Mouse (Mus musculus) neural tube, embryonic 13.5 days (tissue): Measurements from ENCODE around the gene Rbm33. TPM values are rescaled to one million over a fixed set of nuclear protein-coding genes. Genes with fewer than 3 reads are reported as not detected.

Experiments
- ATAC-seq: fragments of 200-750 bp; cut with Nextera tagmentation; 2 replicates; pipeline ENCODE4 v1.8.0; 2017; ENCODE audit warnings: low read depth, mild to moderate bottlenecking, moderate TSS enrichment, moderate library complexity
- H3K27ac ChIP-seq: fragments of 300-500 bp; sonication (generic); replicated peaks from 2 replicates; pipeline ENCODE4 v1.5.1; 2015; ENCODE audit warnings: moderate library complexity, mild to moderate bottlenecking, inconsistent platforms
- H3K27me3 ChIP-seq: fragments of 300-500 bp; sonication (generic); 2 replicates; pipeline ENCODE4 v1.6.1; 2015; ENCODE audit warnings: mild to moderate bottlenecking, inconsistent platforms
- H3K36me3 ChIP-seq: fragments of 300-500 bp; sonication (generic); 2 replicates; pipeline ENCODE4 v1.6.1; 2015; ENCODE audit warnings: mild to moderate bottlenecking, inconsistent platforms
- H3K4me1 ChIP-seq: fragments of 300-500 bp; sonication (generic); replicated peaks from 2 replicates; pipeline ENCODE4 v1.6.1; 2015; ENCODE audit warnings: inconsistent platforms
- H3K4me2 ChIP-seq: fragments of 300-500 bp; sonication (generic); 2 replicates; pipeline ENCODE4 v1.6.1; 2015; ENCODE audit warnings: inconsistent platforms, mild to moderate bottlenecking, moderate library complexity
- H3K4me3 ChIP-seq: fragments of 300-500 bp; sonication (generic); 2 replicates; pipeline ENCODE4 v1.5.1; 2015; ENCODE audit warnings: mild to moderate bottlenecking, inconsistent platforms
- H3K9ac ChIP-seq: fragments of 300-500 bp; sonication (generic); 2 replicates; pipeline ENCODE4 v1.6.1; 2015; ENCODE audit warnings: moderate library complexity, mild to moderate bottlenecking, inconsistent platforms
- H3K9me3 ChIP-seq: fragments of 300-500 bp; sonication (generic); 2 replicates; pipeline ENCODE4 v1.6.1; 2016; ENCODE audit warnings: inconsistent platforms
- WGBS: fragments of 180-500 bp; shearing (Covaris S2); methylation state at CpG from one replicate; pipeline ENCODE4 v1.1.7; 2015; 5-methylcytosine and 5-hydroxymethylcytosine counted together
- polyA plus RNA-seq: library from polyadenylated mRNA; unstranded; fragments of >200 nt; fragmentation: Nextera tagmentation; extraction: Ambion mirVana; gene quantifications from 2 replicates; pipeline ENCODE4 v1.2.1, GENCODE M21; 2015

The Rbm33 gene
- 13.2 and 21.4 TPM in 2 replicates for polyA plus RNA-seq

GRCm38 (mm10) chr5:28316722-28317245 is at the start of gene Rbm33:
Gene Rbm33, plus strand, starts transcription at chr5:28317121.
- Histone ChIP-seq H3K27ac (peak within 1 kb of the TSS; percentile 100), H3K4me1 (peaks cover 40% of the 10 kb centered on the region), H3K27me3 (no peaks in the 10 kb centered on the region), H3K4me3 (peak within 1 kb of the TSS; percentile 95), H3K9me3 (no peaks in the 10 kb centered on the region), H3K4me2 (peak within 1 kb of the TSS; percentile 82), H3K9ac (peak within 1 kb of the TSS; percentile 100), H3K36me3 (no peaks in the 10 kb centered on the region)
- WGBS: under 1% methylated on average over 69 of the region's 76 CpGs
- ATAC-seq: peak; percentile 94

GRCm38 (mm10) chr5:28267576-28267975 is 49.3 kb upstream of the Rbm33 start:
- Histone ChIP-seq H3K4me1 (no peaks in the 10 kb centered on the region), H3K36me3 (no peaks in the 10 kb centered on the region), H3K4me2 (no peak overlapping the region), H3K4me3 (no peak overlapping the region), H3K9me3 (no peaks in the 10 kb centered on the region), H3K27me3 (no peaks in the 10 kb centered on the region), H3K27ac (no peak overlapping the region), H3K9ac (no peak overlapping the region)
- ATAC-seq: no peak
- 42% methylated on average over 2 of the region's 2 CpGs for WGBS

GRCm38 (mm10) chr5:28269469-28269991 is 47.4 kb upstream of the Rbm33 start:
- no peaks in the 10 kb centered on the region for H3K4me1 ChIP-seq
- H3K4me3 ChIP-seq: no peak overlapping the region
- H3K4me2 ChIP-seq: no peak overlapping the region
- no peak overlapping the region for H3K9ac ChIP-seq
- H3K27me3 ChIP-seq: no peaks in the 10 kb centered on the region
- no peak for ATAC-seq
- 64% methylated on average over 6 of the region's 6 CpGs for WGBS
- H3K27ac ChIP-seq: no peak overlapping the region
- no peaks in the 10 kb centered on the region for H3K9me3 ChIP-seq
- no peaks in the 10 kb centered on the region for H3K36me3 ChIP-seq

- no peak overlapping the region for H3K27ac ChIP-seq
- H3K9me3 ChIP-seq: no peaks in the 10 kb centered on the region
- H3K36me3 ChIP-seq: no peaks in the 10 kb centered on the region
- no peak overlapping the region for H3K4me3 ChIP-seq
- whole genome bisulfite sequencing: 83% methylated on average over 2 of the region's 2 CpGs
- H3K27me3 ChIP-seq: no peaks in the 10 kb centered on the region
- no peak overlapping the region for H3K4me2 ChIP-seq
- no peak overlapping the region for H3K9ac ChIP-seq
- H3K4me1 ChIP-seq: no peaks in the 10 kb centered on the region
- no peak for ATAC-seq
These were observed 44.1 kb upstream of the Rbm33 start for GRCm38 (mm10) chr5:28272836-28273235.

GRCm38 (mm10) chr5:28277279-28277678 is 39.6 kb upstream of the Rbm33 start:
- no peak overlapping the region for H3K9ac ChIP-seq
- 66% methylated on average over 2 of the region's 2 CpGs for WGBS
- H3K27me3 ChIP-seq: no peaks in the 10 kb centered on the region
- H3K36me3 ChIP-seq: no peaks in the 10 kb centered on the region
- no peaks in the 10 kb centered on the region for H3K9me3 ChIP-seq
- no peak overlapping the region for H3K4me3 ChIP-seq
- H3K27ac ChIP-seq: no peak overlapping the region
- no peak for ATAC-seq
- H3K4me2 ChIP-seq: no peak overlapping the region
- no peaks in the 10 kb centered on the region for H3K4me1 ChIP-seq

GRCm38 (mm10) chr5:28289111-28289510 is 27.8 kb upstream of the Rbm33 start:
- Histone ChIP-seq H3K4me1 (no peaks in the 10 kb centered on the region; the same call in 1 of the 2 replicates), H3K36me3 (no peaks in the 10 kb centered on the region), H3K9me3 (no peaks in the 10 kb centered on the region), H3K4me2 (no peak overlapping the region), H3K4me3 (no peak overlapping the region), H3K9ac (no peak overlapping the region), H3K27me3 (no peaks in the 10 kb centered on the region), H3K27ac (no peak overlapping the region)
- no peak for ATAC-seq
- 58% methylated on average over 3 of the region's 3 CpGs for WGBS

GRCm38 (mm10) chr5:28290630-28291029 is 26.3 kb upstream of the Rbm33 start:
- H3K9me3 ChIP-seq: no peaks in the 10 kb centered on the region

GRCm38 (mm10) chr5:28291118-28291850 is 25.6 kb upstream of the Rbm33 start:
- Histone ChIP-seq H3K36me3 (no peaks in the 10 kb centered on the region), H3K4me3 (no peak overlapping the region), H3K9ac (no peak overlapping the region), H3K27ac (no peak overlapping the region), H3K4me2 (no peak overlapping the region), H3K4me1 (no peaks in the 10 kb centered on the region; the same call in 1 of the 2 replicates), H3K27me3 (no peaks in the 10 kb centered on the region), H3K9me3 (no peaks in the 10 kb centered on the region)
- no peak for ATAC-seq
- 76% methylated on average over 5 of the region's 5 CpGs for WGBS

More at GRCm38 (mm10) chr5:28290630-28291029, 26.3 kb upstream of the Rbm33 start:
- WGBS: 42% methylated on average over 1 of the region's 1 CpGs
- no peak overlapping the region for H3K4me2 ChIP-seq
- H3K36me3 ChIP-seq: no peaks in the 10 kb centered on the region
- ATAC-seq: no peak
- H3K4me3 ChIP-seq: no peak overlapping the region
- no peaks in the 10 kb centered on the region for H3K27me3 ChIP-seq
- no peaks in the 10 kb centered on the region; the same call in 1 of the 2 replicates for H3K4me1 ChIP-seq
- H3K27ac ChIP-seq: no peak overlapping the region
- H3K9ac ChIP-seq: no peak overlapping the region

- H3K4me1 ChIP-seq: no peaks in the 10 kb centered on the region; the same call in 1 of the 2 replicates
- no peaks in the 10 kb centered on the region for H3K27me3 ChIP-seq
- H3K4me3 ChIP-seq: no peak overlapping the region
- no peaks in the 10 kb centered on the region for H3K36me3 ChIP-seq
- H3K9me3 ChIP-seq: no peaks in the 10 kb centered on the region
- H3K4me2 ChIP-seq: no peak overlapping the region
- 15% methylated on average over 3 of the region's 3 CpGs for WGBS
- no peak overlapping the region for H3K27ac ChIP-seq
- ATAC-seq: no peak
- no peak overlapping the region for H3K9ac ChIP-seq
These were observed 24.6 kb upstream of the Rbm33 start for GRCm38 (mm10) chr5:28292281-28292680.

GRCm38 (mm10) chr5:28293990-28294389 is 22.9 kb upstream of the Rbm33 start:
- H3K9me3 ChIP-seq: no peaks in the 10 kb centered on the region
- no peaks in the 10 kb centered on the region for H3K36me3 ChIP-seq
- no peaks in the 10 kb centered on the region for H3K27me3 ChIP-seq
- no peak overlapping the region for H3K9ac ChIP-seq
- no peak overlapping the region for H3K4me2 ChIP-seq
- no peak overlapping the region for H3K27ac ChIP-seq
- no peaks in the 10 kb centered on the region; the same call in 1 of the 2 replicates for H3K4me1 ChIP-seq
- ATAC-seq: no peak
- H3K4me3 ChIP-seq: no peak overlapping the region
- WGBS: 7% methylated on average over 6 of the region's 6 CpGs

GRCm38 (mm10) chr5:28298161-28298560 is 18.8 kb upstream of the Rbm33 start:
- H3K4me3 ChIP-seq: no peak overlapping the region
- H3K36me3 ChIP-seq: no peaks in the 10 kb centered on the region
- no peaks in the 10 kb centered on the region for H3K4me1 ChIP-seq
- H3K27me3 ChIP-seq: no peaks in the 10 kb centered on the region
- no peak overlapping the region for H3K9ac ChIP-seq
- no peak overlapping the region for H3K27ac ChIP-seq
- no peak for ATAC-seq
- H3K9me3 ChIP-seq: no peaks in the 10 kb centered on the region
- no peak overlapping the region for H3K4me2 ChIP-seq
- 83% methylated on average over 5 of the region's 5 CpGs for WGBS

- H3K4me1 ChIP-seq: no peaks in the 10 kb centered on the region
- H3K4me3 ChIP-seq: no peak overlapping the region
- no peaks in the 10 kb centered on the region for H3K27me3 ChIP-seq
- WGBS: 70% methylated on average over 3 of the region's 3 CpGs
- no peak overlapping the region for H3K9ac ChIP-seq
- ATAC-seq: no peak
- H3K4me2 ChIP-seq: no peak overlapping the region
- H3K36me3 ChIP-seq: no peaks in the 10 kb centered on the region
- no peaks in the 10 kb centered on the region for H3K9me3 ChIP-seq
- H3K27ac ChIP-seq: no peak overlapping the region
These were observed 18.2 kb upstream of the Rbm33 start for GRCm38 (mm10) chr5:28298693-28299092.
